Mouse (Mus musculus): ENCODE data around the gene Phc1.

- TF ChIP-seq POLR2A (IDR thresholded peaks at IDR 0.05; ENCODE audit: control insufficient read depth, low read depth, low read length) (no peak), CTCF (IDR thresholded peaks at IDR 0.05; ENCODE audit: control insufficient read depth, insufficient read depth, insufficient replicate concordance, low read depth, low read length) (no peak)
These were observed 14.9 kb downstream of the Phc1 start for GRCm38 (mm10) chr6:122325361-122325975.

Data from testis, adult 2 months (tissue).